Mouse (Mus musculus) ovary, postnatal 14 days (tissue): Measurements from ENCODE around the gene H2-DMb1.
A peak's percentile ranks its signal among the peaks of the same experiment; 100 is the strongest.

Source experiments
- DNase-seq: peaks from one replicate; pipeline ENCODE4 v3.0.0; 2022; ENCODE audit warnings: low spot score

H2-DMb1 gene

GRCm38 (mm10) chr17:34194723-34195122, 41.9 kb downstream of the H2-DMb1 start:
- no peak for DNase-seq

- DNase-seq: no peak
These were observed 43.6 kb downstream of the H2-DMb1 start for GRCm38 (mm10) chr17:34196491-34196890.

GRCm38 (mm10) chr17:34196941-34197894, 44.3 kb downstream of the H2-DMb1 start, which contains the start of gene Psmb8:
Gene Psmb8 (plus strand): TSS chr17:34197721.
- DNase-seq: peak; percentile 91

- no peak for DNase-seq
These were observed 45.1 kb downstream of the H2-DMb1 start for GRCm38 (mm10) chr17:34197904-34198520.

GRCm38 (mm10) chr17:34198521-34198912, 45.6 kb downstream of the H2-DMb1 start:
- no peak for DNase-seq

- DNase-seq: no peak
These were observed 46.3 kb downstream of the H2-DMb1 start for GRCm38 (mm10) chr17:34199050-34199619.

- DNase-seq: no peak
These were observed 47.2 kb downstream of the H2-DMb1 start for GRCm38 (mm10) chr17:34200047-34200446.

GRCm38 (mm10) chr17:34200772-34201505, 48.1 kb downstream of the H2-DMb1 start:
- no peak for DNase-seq

GRCm38 (mm10) chr17:34201506-34202055, 48.7 kb downstream of the H2-DMb1 start:
- no peak for DNase-seq

- no peak for DNase-seq
These were observed 50.0 kb downstream of the H2-DMb1 start for GRCm38 (mm10) chr17:34202760-34203442.

- DNase-seq: no peak
These were observed 50.6 kb downstream of the H2-DMb1 start, which contains the start of gene Tap2 for GRCm38 (mm10) chr17:34203444-34203843. Gene Tap2 (plus strand): TSS chr17:34203527.

- DNase-seq: peak; percentile 90
These were observed 51.6 kb downstream of the H2-DMb1 start for GRCm38 (mm10) chr17:34204303-34205010.

- DNase-seq: no peak
These were observed 52.3 kb downstream of the H2-DMb1 start for GRCm38 (mm10) chr17:34205021-34205745.

GRCm38 (mm10) chr17:34205746-34206176, 52.9 kb downstream of the H2-DMb1 start:
- DNase-seq: no peak

- no peak for DNase-seq
These were observed 53.9 kb downstream of the H2-DMb1 start for GRCm38 (mm10) chr17:34206731-34207130.

GRCm38 (mm10) chr17:34207456-34207855, 54.6 kb downstream of the H2-DMb1 start:
- DNase-seq: no peak

GRCm38 (mm10) chr17:34207866-34208265, 55.0 kb downstream of the H2-DMb1 start:
- DNase-seq: no peak

- no peak for DNase-seq
These were observed 55.5 kb downstream of the H2-DMb1 start for GRCm38 (mm10) chr17:34208421-34208820.

GRCm38 (mm10) chr17:34209680-34210079, 56.8 kb downstream of the H2-DMb1 start:
- no peak for DNase-seq
